Mouse (Mus musculus): ENCODE data around the gene Gtf2a1l.

The Gtf2a1l gene

GRCm38 (mm10) chr17:88658510-88658909, 9.9 kb upstream of the Gtf2a1l start:
- no peak for DNase-seq

DNA sequence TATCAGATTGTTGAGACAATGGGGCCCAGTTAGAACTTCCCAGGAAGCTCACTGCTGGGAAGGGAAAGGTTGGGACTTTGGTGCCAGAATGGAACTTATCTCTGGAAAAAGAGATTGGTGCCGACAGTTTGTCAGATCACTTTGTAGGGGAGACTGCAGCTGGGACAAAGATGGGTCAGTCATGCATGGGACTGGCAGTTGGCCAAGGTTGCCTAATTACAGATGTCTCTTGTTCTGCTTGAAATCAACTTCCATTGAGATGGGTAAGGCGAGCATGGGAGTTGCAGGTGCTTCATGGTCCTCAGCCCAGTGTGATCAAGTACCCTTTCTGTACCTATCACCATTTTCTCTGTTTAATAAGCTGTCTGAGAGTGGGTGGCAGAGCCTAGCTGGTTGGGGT, 2.4 kb upstream of the Gtf2a1l start:
- DNase-seq = peak in 1 of 2 experiments; percentile 28

DNA sequence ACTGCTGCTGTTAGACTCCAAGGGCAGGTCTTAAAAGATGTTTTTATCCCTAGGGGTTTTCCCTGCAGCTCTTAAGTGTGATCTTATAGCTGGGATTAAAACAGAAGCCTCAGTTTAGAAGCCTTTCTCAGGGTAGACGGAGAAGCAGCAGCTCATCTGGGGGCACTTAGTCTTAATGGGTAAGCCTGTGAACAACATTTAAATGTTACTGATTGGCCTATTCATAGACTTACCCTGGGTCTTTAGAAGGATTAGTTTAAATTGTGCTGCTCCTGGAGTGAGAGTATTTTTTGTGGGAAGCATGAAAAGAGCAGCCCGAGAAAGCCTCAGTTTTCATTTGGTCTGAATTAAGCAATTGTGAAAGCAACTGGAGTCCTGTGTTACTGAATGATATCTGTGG, 1.5 kb downstream of the Gtf2a1l start:
- no peak for DNase-seq

GRCm38 (mm10) chr17:88670800-88671199, 2.3 kb downstream of the Gtf2a1l start:
- DNase-seq = no peak

DNA sequence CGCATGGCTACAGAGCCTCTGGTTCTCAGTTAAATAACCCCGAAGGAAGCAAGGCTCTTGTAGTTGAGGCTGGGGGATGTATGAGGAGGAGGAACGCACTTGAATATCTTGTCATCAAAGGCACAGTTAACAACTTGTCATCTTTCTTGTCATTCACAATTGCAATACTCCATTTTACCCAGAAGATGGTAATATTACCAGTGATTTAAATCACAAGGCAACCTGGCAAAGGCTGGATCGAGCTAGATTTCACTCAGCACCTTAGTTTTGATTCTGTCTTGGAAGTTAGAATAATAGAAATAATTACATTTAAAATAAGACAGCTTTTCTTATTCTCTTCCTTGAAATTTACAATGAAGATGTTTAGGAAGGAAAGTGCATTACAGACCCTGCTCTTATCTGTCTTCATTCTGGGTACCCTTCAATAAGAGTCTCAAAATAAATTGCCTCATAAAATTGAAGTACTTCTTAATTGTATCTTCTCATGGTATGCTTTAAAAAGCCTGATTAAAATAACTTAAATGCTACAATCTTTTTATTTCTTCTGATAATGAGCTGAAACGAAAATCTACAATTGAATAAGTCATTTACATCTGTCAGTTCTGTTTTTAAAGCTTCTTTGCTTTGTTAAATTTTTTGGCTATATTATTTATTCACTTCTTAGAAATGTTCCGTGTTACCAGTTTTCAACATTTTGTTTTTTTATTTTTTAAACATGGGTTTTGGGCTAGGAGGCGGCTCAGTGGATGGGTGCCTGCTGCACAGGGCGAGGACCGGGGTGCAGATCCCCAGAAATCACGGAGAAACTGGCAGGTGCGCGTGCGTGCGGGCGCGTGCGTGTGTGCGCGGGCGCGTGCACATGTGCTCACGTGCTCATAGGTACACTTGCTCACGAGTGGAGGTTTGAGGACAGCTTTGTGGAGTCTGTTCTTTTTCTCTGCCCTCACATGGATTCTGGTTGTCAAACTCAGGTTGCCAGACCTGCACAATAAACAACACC, 7.2 kb downstream of the Gtf2a1l start:
- no peak for DNase-seq

GRCm38 (mm10) chr17:88688226-88688625, 19.8 kb downstream of the Gtf2a1l start:
- DNase-seq = no peak

- no peak for DNase-seq
Observed at GRCm38 (mm10) chr17:88696656-88697333, 28.3 kb downstream of the Gtf2a1l start.

GRCm38 (mm10) chr17:88700901-88701300, 32.4 kb downstream of the Gtf2a1l start:
- DNase-seq = no peak

GRCm38 (mm10) chr17:88702345-88702744, 33.9 kb downstream of the Gtf2a1l start:
- DNase-seq = no peak

- DNase-seq = no peak
Observed at GRCm38 (mm10) chr17:88703112-88703511, 34.7 kb downstream of the Gtf2a1l start.

DNA sequence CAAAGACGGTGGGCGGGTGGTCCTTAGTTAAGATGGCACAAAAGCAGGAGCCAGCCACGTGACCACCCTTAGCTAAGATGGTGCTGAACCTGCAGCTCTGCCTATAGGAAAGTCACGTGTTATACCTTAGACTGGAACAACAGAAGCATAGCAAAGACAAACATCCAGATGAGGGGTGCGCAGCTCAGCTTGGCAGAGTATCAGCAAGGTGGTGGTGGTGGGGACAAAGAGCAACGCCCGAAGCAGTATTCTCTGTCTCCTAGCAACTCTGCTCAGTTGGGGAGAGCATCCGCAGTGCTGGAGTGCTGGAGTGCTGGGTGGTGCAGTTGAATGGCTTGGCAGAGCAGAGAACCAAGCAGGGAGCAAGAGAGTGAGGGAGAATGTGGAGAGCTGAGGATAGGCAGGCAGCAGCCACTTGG, 37.8 kb downstream of the Gtf2a1l start:
- DNase-seq = no peak

- no peak for DNase-seq
Observed at GRCm38 (mm10) chr17:88749646-88750045, 81.2 kb downstream of the Gtf2a1l start.

GRCm38 (mm10) chr17:88752827-88753471, 84.5 kb downstream of the Gtf2a1l start:
- DNase-seq = peak; percentile 29 to 70

DNA sequence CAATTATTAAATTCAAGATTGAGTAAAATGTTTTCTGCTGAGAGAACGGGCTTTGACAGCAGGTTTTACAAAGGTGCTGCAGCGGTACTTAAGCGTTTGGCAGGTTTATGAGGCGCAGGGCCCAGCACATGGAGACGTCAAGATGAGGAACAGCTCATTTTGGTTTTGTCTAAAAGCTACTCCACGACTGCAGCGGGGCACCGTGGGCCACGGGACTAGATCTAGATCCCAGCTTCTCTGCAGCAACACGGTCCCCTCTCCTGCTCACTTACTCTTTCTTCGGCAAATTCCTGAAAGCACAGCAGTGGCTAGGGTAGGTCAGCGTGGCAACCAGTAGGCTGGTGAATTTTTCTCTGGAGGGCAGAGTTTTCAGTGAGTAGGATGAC, 85.0 kb downstream of the Gtf2a1l start:
- DNase-seq = peak in 1 of 2 experiments; percentile 6

DNA sequence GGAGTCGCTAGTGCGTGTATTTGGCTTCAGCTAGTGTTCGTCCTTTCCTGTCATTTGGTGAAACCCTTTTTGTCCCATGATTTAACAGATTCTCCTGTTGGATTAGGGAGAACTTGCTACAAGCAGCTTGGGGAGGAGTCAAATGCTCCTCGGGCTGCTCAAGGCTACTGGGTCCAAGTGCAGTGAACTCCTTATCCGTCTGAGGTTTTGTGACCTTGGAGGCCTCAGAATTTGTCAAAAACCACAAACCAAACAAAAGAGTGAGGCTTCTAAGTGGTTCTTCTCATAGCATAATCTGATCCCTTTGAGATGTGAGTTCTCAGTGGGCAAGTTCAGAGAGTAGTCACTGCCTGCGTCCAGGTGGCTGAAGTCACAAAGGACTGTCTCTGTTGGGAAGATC, 87.3 kb downstream of the Gtf2a1l start:
- DNase-seq = no peak

- DNase-seq = no peak
Observed at GRCm38 (mm10) chr17:88758003-88758437, 89.6 kb downstream of the Gtf2a1l start.

DNA sequence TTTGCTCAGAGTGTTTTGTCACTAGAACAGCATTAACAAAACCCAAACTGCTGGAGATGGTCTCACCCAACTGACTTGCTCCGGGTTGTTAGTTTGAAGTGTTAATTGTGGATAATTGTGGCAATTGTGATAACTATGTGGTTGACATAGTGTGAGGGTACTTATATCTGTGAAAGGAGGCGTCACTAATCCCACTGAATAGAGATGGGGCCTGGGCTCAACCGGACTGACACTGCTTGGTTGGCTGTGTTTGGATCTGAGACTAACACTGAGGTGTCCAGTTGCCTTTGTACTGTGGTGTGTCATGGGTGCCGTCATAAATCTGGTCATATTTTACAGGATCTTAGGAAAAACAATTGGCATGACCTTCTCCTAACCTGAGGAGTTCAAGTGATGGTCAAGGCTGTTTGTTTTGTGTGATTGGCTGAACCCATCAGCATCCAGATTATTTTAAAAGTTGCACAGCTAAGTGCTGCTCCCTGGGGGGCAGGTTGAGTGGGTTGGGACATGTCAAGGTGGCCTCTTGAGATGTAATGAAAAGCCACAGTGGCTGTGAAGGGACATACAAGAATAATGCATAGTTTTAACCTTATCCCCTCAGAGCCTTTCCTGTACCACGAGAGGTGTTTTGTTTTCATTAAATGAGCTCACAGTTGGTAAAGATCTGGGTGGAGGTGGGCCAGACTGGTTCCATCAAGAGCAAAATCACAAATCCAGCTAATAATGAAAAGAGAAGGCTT, 95.1 kb downstream of the Gtf2a1l start:
- DNase-seq = no peak

DNA sequence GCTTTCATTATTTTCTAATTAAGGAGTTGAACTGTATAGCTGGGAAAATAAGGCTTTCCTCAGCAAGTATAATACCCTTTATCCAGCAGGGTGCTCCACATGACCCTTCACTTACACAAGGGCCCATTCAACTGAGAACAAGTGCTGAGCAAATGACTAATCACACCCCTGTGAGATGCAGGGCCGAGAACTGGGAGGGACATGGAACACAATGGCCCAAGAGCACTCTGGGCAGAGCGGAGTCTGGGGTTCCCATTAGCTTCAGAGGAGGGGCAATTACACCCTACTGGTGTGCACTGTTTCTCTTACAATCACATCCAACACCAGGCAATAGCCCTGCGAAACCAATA, 95.7 kb downstream of the Gtf2a1l start:
- DNase-seq = no peak

Measured in kidney, postnatal 36 days (tissue).